10 mouse cellular contexts compared by ENCODE assay signal in genomic region chr5:145113416-145113815, GRCm38 (mm10). TPM values are rescaled to one million over a fixed set of nuclear protein-coding genes. Genes with fewer than 3 reads are reported as not detected.
DNase-seq lines count a peak whose midpoint lies in the region; ATAC-seq lines count a peak whose summit lies in the region.
"Had no signal": no experiment of that assay in that cellular context is flagged by ENCODE, and none has a peak within 500 bp of the region (broad histone marks: within the 10 kb centered on the region; RNA-seq: fewer than 3 reads in every experiment).

No protein-coding gene starts in this region.

- H3K27ac ChIP-seq in kidney, embryonic 16.5 days (ENCODE audit: low read length), result no peak overlapping the region
- no peak overlapping the region for H3K27ac ChIP-seq in forebrain, embryonic 13.5 days
- H3K27ac ChIP-seq in macrophage, result peak overlapping the region; percentile 55

- H3K79me2 ChIP-seq in macrophage (ENCODE audit: inconsistent target), result peaks cover 40% of the 10 kb centered on the region

- WGBS in kidney, embryonic 16.5 days, result 17% methylated on average over 2 of the region's 2 CpGs
- WGBS in forebrain, embryonic 13.5 days, result 61% methylated on average over 2 of the region's 2 CpGs
- 35% methylated on average over 2 of the region's 2 CpGs for WGBS in macrophage (ENCODE audit: missing documents)

- peak overlapping the region; percentile 77 for H3K4me3 ChIP-seq in kidney, embryonic 16.5 days (ENCODE audit: low read length)
- H3K4me3 ChIP-seq in forebrain, embryonic 13.5 days, result peak overlapping the region; percentile 45; the same call in 1 of the 2 replicates
- peak overlapping the region; percentile 28; the same call in 1 of the 2 replicates for H3K4me3 ChIP-seq in macrophage (ENCODE audit: inconsistent target)

- H3K4me1 ChIP-seq in kidney, embryonic 16.5 days (ENCODE audit: insufficient read depth, low read length), result peaks cover 31% of the 10 kb centered on the region
- peaks cover 13% of the 10 kb centered on the region for H3K4me1 ChIP-seq in forebrain, embryonic 13.5 days

- no peaks in the 10 kb centered on the region for H3K27me3 ChIP-seq in kidney, embryonic 16.5 days (ENCODE audit: insufficient read depth, low read length)
- H3K27me3 ChIP-seq in forebrain, embryonic 13.5 days, result peaks cover 28% of the 10 kb centered on the region

- H3K36me3 ChIP-seq in kidney, embryonic 16.5 days (ENCODE audit: insufficient read depth, low read length), result peaks cover 23% of the 10 kb centered on the region
- H3K36me3 ChIP-seq in forebrain, embryonic 13.5 days (ENCODE audit: poor library complexity, severe bottlenecking), result peaks cover 35% of the 10 kb centered on the region
- peaks cover 37% of the 10 kb centered on the region for H3K36me3 ChIP-seq in macrophage (ENCODE audit: inconsistent target)

- ATAC-seq in kidney, embryonic 16.5 days (ENCODE audit: low FRiP score, low TSS enrichment), result no peak
- ATAC-seq in forebrain, embryonic 13.5 days, result no peak
- ATAC-seq in activated CD4-positive, CD25-positive, alpha-beta regulatory T cell, adult 4 months, result no peak

- peak overlapping the region; percentile 85 for H3K4me2 ChIP-seq in kidney, embryonic 16.5 days (replicated peaks; ENCODE audit: low read depth, low read length)
- peak overlapping the region; percentile 70 for H3K4me2 ChIP-seq in forebrain, embryonic 13.5 days

- H3K9me3 ChIP-seq in kidney, embryonic 16.5 days (ENCODE audit: low read length), result no peaks in the 10 kb centered on the region
- no peaks in the 10 kb centered on the region for H3K9me3 ChIP-seq in forebrain, embryonic 13.5 days (replicated peaks)

- no peak for DNase-seq in kidney, adult 11 months
- DNase-seq in adipocyte (ENCODE audit: low spot score), result peak; percentile 30
- no peak for DNase-seq in cerebellum, postnatal 36 days
- DNase-seq in frontal cortex, postnatal 10 days (ENCODE audit: low spot score in 2 of 2), result no peak
- DNase-seq: right cerebral cortex, adult 18-20 months had no signal

- H3K9ac ChIP-seq in kidney, embryonic 16.5 days (replicated peaks; ENCODE audit: low read length), result peak overlapping the region; percentile 79; the same call in 1 of the 2 replicates
- no peak overlapping the region for H3K9ac ChIP-seq in forebrain, embryonic 13.5 days

RNA-seq across cellular contexts. Expression of gene Arpc1b, which starts 0.6 kb away (rescaled TPM):
- polyA plus RNA-seq in kidney, embryonic 16.5 days (2015; fragmentation: Nextera tagmentation; extraction: Ambion mirVana), result 325 and 354 TPM in 2 replicates
- 55.9 and 58.1 TPM in 2 replicates for polyA plus RNA-seq in forebrain, embryonic 13.5 days (2015; fragmentation: Nextera tagmentation; extraction: Ambion mirVana)
- total RNA-seq in macrophage (2018; cell fraction: chromatin; rRNA removed), result 100 to 1,000 TPM; 343 to 668 (median 545) TPM
- total RNA-seq in macrophage (2018; cell fraction: cytosol; rRNA removed), result 100 to 1,000 TPM; 519 to 764 (median 670) TPM
- total RNA-seq in macrophage (2018; cell fraction: nucleus; rRNA removed), result 100 to 1,000 TPM; 379 to 691 (median 534) TPM
- polyA plus RNA-seq in macrophage (2018), result 401 to 795 TPM (median 759 TPM) in 3 replicates
- 1,000 to 10,000 TPM in 1 of 2 experiments, 100 to 1,000 TPM in 1; 727 to 1,112 TPM for polyA plus RNA-seq in activated CD4-positive, CD25-positive, alpha-beta regulatory T cell, adult 4 months (2017; shearing (Covaris generic))

RNA-seq across cellular contexts. Expression of gene Pdap1, which starts 26.6 kb away (rescaled TPM):
- polyA plus RNA-seq in kidney, embryonic 16.5 days (2015; fragmentation: Nextera tagmentation; extraction: Ambion mirVana), result 77.0 and 93.6 TPM in 2 replicates
- polyA plus RNA-seq in forebrain, embryonic 13.5 days (2015; fragmentation: Nextera tagmentation; extraction: Ambion mirVana), result 139 and 157 TPM in 2 replicates
- 10 to 100 TPM; 17.8 to 64.3 (median 41.5) TPM for total RNA-seq in macrophage (2018; cell fraction: chromatin; rRNA removed)
- 10 to 100 TPM; 26.7 to 39.4 (median 31.9) TPM for total RNA-seq in macrophage (2018; cell fraction: cytosol; rRNA removed)
- total RNA-seq in macrophage (2018; cell fraction: nucleus; rRNA removed), result 10 to 100 TPM in 25 of 26 experiments, 1 to 10 TPM in 1; 7.9 to 39.1 (median 20.0) TPM
- 39.1 to 134 TPM (median 69.9 TPM) in 3 replicates for polyA plus RNA-seq in macrophage (2018)
- 10 to 100 TPM; 32.2 to 41.5 TPM for polyA plus RNA-seq in activated CD4-positive, CD25-positive, alpha-beta regulatory T cell, adult 4 months (2017; shearing (Covaris generic))

RNA-seq across cellular contexts. Expression of gene Bud31, which starts 26.7 kb away (rescaled TPM):
- polyA plus RNA-seq in kidney, embryonic 16.5 days (2015; fragmentation: Nextera tagmentation; extraction: Ambion mirVana), result 186 TPM in 2 replicates
- polyA plus RNA-seq in forebrain, embryonic 13.5 days (2015; fragmentation: Nextera tagmentation; extraction: Ambion mirVana), result 247 and 259 TPM in 2 replicates
- total RNA-seq in macrophage (2018; cell fraction: chromatin; rRNA removed), result 100 to 1,000 TPM in 17 of 26 experiments, 10 to 100 TPM in 9; 78.4 to 282 (median 114) TPM
- total RNA-seq in macrophage (2018; cell fraction: cytosol; rRNA removed), result 100 to 1,000 TPM; 116 to 165 (median 134) TPM
- 100 to 1,000 TPM in 18 of 26 experiments, 10 to 100 TPM in 8; 82.6 to 220 (median 107) TPM for total RNA-seq in macrophage (2018; cell fraction: nucleus; rRNA removed)
- polyA plus RNA-seq in macrophage (2018), result 133 to 160 TPM (median 139 TPM) in 3 replicates
- 100 to 1,000 TPM; 107 to 118 TPM for polyA plus RNA-seq in activated CD4-positive, CD25-positive, alpha-beta regulatory T cell, adult 4 months (2017; shearing (Covaris generic))

RNA-seq across cellular contexts. Expression of gene Kpna7, which starts 29.6 kb away (rescaled TPM):
- not detected in 2 replicates for polyA plus RNA-seq in kidney, embryonic 16.5 days (2015; fragmentation: Nextera tagmentation; extraction: Ambion mirVana)
- polyA plus RNA-seq in forebrain, embryonic 13.5 days (2015; fragmentation: Nextera tagmentation; extraction: Ambion mirVana), result not detected in 2 replicates
- total RNA-seq in macrophage (2018; cell fraction: chromatin; rRNA removed), result not detected
- total RNA-seq in macrophage (2018; cell fraction: cytosol; rRNA removed), result not detected
- total RNA-seq in macrophage (2018; cell fraction: nucleus; rRNA removed), result not detected
- polyA plus RNA-seq in macrophage (2018), result not detected in 3 replicates
- not detected for polyA plus RNA-seq in activated CD4-positive, CD25-positive, alpha-beta regulatory T cell, adult 4 months (2017; shearing (Covaris generic))
- total RNA-seq: left cerebral cortex, postnatal 36 days had no signal

RNA-seq across cellular contexts. Expression of gene Arpc1a, which starts 29.8 kb away (rescaled TPM):
- 142 and 150 TPM in 2 replicates for polyA plus RNA-seq in kidney, embryonic 16.5 days (2015; fragmentation: Nextera tagmentation; extraction: Ambion mirVana)
- 207 and 209 TPM in 2 replicates for polyA plus RNA-seq in forebrain, embryonic 13.5 days (2015; fragmentation: Nextera tagmentation; extraction: Ambion mirVana)
- total RNA-seq in macrophage (2018; cell fraction: chromatin; rRNA removed), result 10 to 100 TPM; 27.9 to 66.9 (median 46.8) TPM
- 10 to 100 TPM; 54.4 to 92.7 (median 68.5) TPM for total RNA-seq in macrophage (2018; cell fraction: cytosol; rRNA removed)
- total RNA-seq in macrophage (2018; cell fraction: nucleus; rRNA removed), result 10 to 100 TPM; 21.3 to 70.8 (median 39.7) TPM
- polyA plus RNA-seq in macrophage (2018), result 37.0 to 93.9 TPM (median 74.8 TPM) in 3 replicates
- polyA plus RNA-seq in activated CD4-positive, CD25-positive, alpha-beta regulatory T cell, adult 4 months (2017; shearing (Covaris generic)), result 10 to 100 TPM; 84.8 to 96.6 TPM
